Mouse (Mus musculus) liver, postnatal 0 days (tissue): ENCODE data around the gene Tm9sf2. TPM values are rescaled to one million over a fixed set of nuclear protein-coding genes. Genes with fewer than 3 reads are reported as not detected.

ENCODE experiments used
- ATAC-seq: fragments of 200-750 bp; cut with Nextera tagmentation; 2 replicates; pipeline ENCODE4 v1.8.0; 2017; ENCODE audit warnings: mild to moderate bottlenecking, moderate library complexity
- DNase-seq: peaks from one replicate; pipeline ENCODE4 v3.0.0-alpha.2; 2016
- H3K27ac ChIP-seq: fragments of 300-500 bp; sonication (generic); 2 replicates; pipeline ENCODE4 v1.5.1; 2014; ENCODE audit warnings: antibody characterized with exemption, moderate library complexity, mild to moderate bottlenecking, low read depth
- H3K27me3 ChIP-seq: fragments of 300-500 bp; sonication (generic); 2 replicates; pipeline ENCODE4 v1.6.1; 2014; ENCODE audit warnings: low read length, control low read depth, mixed read lengths; ENCODE audit not compliant: insufficient read depth
- H3K36me3 ChIP-seq: fragments of 300-500 bp; sonication (generic); replicated peaks from 2 replicates; pipeline ENCODE4 v1.6.1; 2014; ENCODE audit warnings: mild to moderate bottlenecking, control low read depth, low read length, moderate library complexity, mixed read lengths; ENCODE audit not compliant: insufficient read depth
- H3K4me1 ChIP-seq: fragments of 300-500 bp; sonication (generic); 2 replicates; pipeline ENCODE4 v1.6.1; 2014; ENCODE audit warnings: antibody characterized with exemption, mild to moderate bottlenecking, control low read depth; ENCODE audit not compliant: insufficient read depth
- H3K4me2 ChIP-seq: fragments of 300-500 bp; sonication (generic); 2 replicates; pipeline ENCODE4 v1.6.1; 2014; ENCODE audit warnings: low read depth, mild to moderate bottlenecking, low read length, moderate library complexity, mixed read lengths
- H3K4me3 ChIP-seq: fragments of 300-500 bp; sonication (generic); 2 replicates; pipeline ENCODE4 v1.5.1; 2014; ENCODE audit warnings: low read depth, low read length
- H3K9ac ChIP-seq: fragments of 300-500 bp; sonication (generic); replicated peaks from 2 replicates; pipeline ENCODE4 v1.6.1; 2014; ENCODE audit warnings: mild to moderate bottlenecking, moderate library complexity
- H3K9me3 ChIP-seq: fragments of 300-500 bp; sonication (generic); 2 replicates; pipeline ENCODE4 v1.6.1; 2016; ENCODE audit warnings: mild to moderate bottlenecking, control low read depth, low read length, mixed read lengths
- CTCF ChIP-seq: sonication (generic); IDR thresholded peaks from 2 replicates; pipeline ENCODE4 v1.5.1; 2016; ENCODE audit warnings: antibody characterized with exemption, low read depth
- EP300 ChIP-seq: IDR thresholded peaks from 2 replicates; pipeline ENCODE4 v1.6.1; 2016; ENCODE audit warnings: antibody characterized with exemption, low read depth, mild to moderate bottlenecking
- WGBS: fragments of 180-500 bp; shearing (Covaris S2); extraction: QIAGEN DNeasy Blood & Tissue Kit; methylation state at CpG from one replicate; pipeline ENCODE4 v1.1.7; 2014; ENCODE audit not compliant: insufficient replicate concordance; 5-methylcytosine and 5-hydroxymethylcytosine counted together
- polyA plus RNA-seq: library from polyadenylated mRNA; unstranded; fragments of >200 nt; fragmentation: Nextera tagmentation; extraction: Ambion mirVana; gene quantifications from 2 replicates; pipeline ENCODE4 v1.2.1, GENCODE M21; 2015

The Tm9sf2 gene
- polyA plus RNA-seq, 1 experiment from 2014 or later, result 107 TPM

DNA sequence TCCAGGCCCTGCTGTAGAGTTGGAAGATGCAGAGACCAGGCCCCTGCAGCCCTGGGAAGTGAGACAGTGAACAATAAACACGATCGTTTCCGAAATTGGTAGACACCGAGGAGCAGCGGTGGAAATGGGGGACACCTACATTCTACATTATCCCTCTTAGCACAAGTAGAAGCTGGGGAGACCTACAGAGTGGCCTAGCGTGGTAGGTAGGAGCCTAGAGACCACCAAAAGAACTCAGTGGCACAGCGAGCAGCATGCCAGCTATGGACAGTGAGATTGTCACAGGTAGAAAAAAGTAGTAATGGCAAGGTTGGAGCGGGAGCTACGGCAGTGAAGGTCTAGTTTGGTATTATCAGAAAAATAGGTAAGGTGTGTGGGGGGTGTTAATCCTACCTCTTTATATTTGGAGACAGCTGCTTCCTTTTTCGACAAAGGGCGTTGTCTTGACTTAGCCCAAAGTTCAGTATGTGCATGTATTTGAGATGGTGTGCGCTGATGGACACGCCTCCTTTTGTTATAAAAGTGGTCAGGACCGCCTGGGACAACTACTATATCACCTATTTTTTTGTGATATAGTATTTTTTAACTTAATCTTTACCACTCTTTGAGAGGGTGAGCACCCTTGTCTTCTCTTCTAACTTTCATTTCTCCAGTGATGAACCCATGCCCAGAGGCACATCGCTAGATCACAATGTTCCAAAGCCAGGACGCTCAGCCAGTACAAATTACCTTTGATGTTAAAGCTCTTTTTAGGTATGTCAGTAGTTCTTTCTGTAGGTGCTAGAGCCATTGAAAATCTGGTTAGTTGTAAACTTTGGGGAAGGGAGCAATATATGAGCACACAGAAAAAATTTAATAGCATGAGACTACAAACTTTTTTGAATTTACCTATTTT lies 1.2 kb upstream of the Tm9sf2 start:
- Histone ChIP-seq H3K4me2 (peak overlapping the region; percentile 93), H3K27me3 (no peaks in the 10 kb centered on the region), H3K36me3 (peaks cover 2% of the 10 kb centered on the region; the same call in 1 of the 2 replicates), H3K4me3 (peak overlapping the region; percentile 99), H3K27ac (peak overlapping the region; percentile 99), H3K9me3 (no peaks in the 10 kb centered on the region), H3K4me1 (peaks cover 31% of the 10 kb centered on the region), H3K9ac (peak overlapping the region; percentile 99)
- 66% methylated on average over 16 of the region's 16 CpGs for WGBS
- TF ChIP-seq EP300 (no peak), CTCF (no peak)
- ATAC-seq (no peak), DNase-seq (no peak)

DNA sequence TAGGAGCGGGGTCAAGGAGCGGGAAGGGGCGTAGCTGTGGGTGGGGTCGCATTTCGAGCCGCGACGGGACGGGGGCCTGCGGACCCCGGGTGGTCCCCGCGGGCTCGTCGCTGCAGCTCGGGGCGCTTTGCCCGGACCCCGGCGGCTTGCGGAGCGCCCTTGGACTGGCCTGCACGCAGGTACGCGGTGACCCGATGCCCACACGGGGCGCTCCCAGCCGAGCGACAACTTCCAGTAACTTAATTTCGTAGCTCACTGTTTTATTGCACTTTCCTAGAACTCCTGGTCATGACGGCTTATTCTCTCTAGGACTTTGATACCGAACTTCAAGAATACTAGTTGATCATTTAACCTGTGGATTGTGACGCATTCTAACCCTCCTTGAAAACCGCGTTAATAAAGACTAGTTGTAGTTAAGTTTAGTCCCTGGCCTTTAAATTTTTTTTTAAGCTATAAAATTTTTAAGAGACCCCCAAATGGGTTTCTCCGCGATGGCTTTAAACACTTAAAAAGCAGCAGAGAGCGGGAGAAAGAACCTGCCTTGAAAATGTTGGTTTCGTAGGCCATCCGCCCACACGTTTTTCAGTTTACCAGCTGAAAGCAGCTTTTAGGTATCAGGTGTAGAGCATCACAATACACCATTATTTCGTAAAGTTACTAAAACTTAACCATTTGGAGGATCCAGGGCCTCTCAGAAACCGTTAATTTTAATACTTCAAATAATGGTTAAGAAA lies 810 bp downstream of the Tm9sf2 start:
- H3K36me3 ChIP-seq, result peaks cover 8% of the 10 kb centered on the region; the same call in 1 of the 2 replicates
- H3K9me3 ChIP-seq, result no peaks in the 10 kb centered on the region
- peak overlapping the region; percentile 93 for H3K4me2 ChIP-seq
- peak overlapping the region; percentile 99 for H3K4me3 ChIP-seq
- WGBS, result 3% methylated on average over 42 of the region's 44 CpGs
- TF ChIP-seq EP300 (no peak), CTCF (peak; percentile 40)
- no peaks in the 10 kb centered on the region for H3K27me3 ChIP-seq
- peak overlapping the region; percentile 99 for H3K27ac ChIP-seq
- peak overlapping the region; percentile 99 for H3K9ac ChIP-seq
- DNase-seq (peak; percentile 68), ATAC-seq (peak; percentile 26)
- peaks cover 34% of the 10 kb centered on the region for H3K4me1 ChIP-seq

DNA sequence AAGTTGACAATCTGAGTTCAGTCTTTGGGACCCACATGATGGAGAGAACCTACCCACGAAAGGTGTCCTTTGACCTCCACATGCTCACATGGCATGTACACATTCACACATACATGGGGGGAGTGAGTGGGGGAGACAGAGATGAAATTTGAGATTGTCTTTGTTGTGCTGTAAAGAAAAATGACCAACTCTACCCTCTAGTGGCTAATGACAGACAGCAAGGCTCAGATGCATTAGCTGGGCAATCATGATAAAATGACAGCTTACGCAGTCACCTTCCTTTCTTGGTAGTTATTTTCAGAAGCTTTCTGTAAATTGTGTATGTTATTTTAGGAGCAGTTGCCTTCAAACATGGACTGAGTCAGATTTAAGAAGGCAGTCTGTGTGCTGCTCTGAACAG lies 4.8 kb downstream of the Tm9sf2 start:
- no peaks in the 10 kb centered on the region for H3K27me3 ChIP-seq
- DNase-seq (no peak), ATAC-seq (no peak)
- H3K4me1 ChIP-seq, result peaks cover 19% of the 10 kb centered on the region; the same call in 1 of the 2 replicates
- TF ChIP-seq CTCF (peak; percentile 52), EP300 (no peak)
- no peak overlapping the region for H3K27ac ChIP-seq
- H3K4me3 ChIP-seq, result no peak overlapping the region
- no peak overlapping the region for H3K9ac ChIP-seq
- H3K36me3 ChIP-seq, result peaks cover 18% of the 10 kb centered on the region
- WGBS, result 85% methylated on average over 2 of the region's 2 CpGs
- H3K9me3 ChIP-seq, result no peaks in the 10 kb centered on the region
- H3K4me2 ChIP-seq, result no peak overlapping the region

DNA sequence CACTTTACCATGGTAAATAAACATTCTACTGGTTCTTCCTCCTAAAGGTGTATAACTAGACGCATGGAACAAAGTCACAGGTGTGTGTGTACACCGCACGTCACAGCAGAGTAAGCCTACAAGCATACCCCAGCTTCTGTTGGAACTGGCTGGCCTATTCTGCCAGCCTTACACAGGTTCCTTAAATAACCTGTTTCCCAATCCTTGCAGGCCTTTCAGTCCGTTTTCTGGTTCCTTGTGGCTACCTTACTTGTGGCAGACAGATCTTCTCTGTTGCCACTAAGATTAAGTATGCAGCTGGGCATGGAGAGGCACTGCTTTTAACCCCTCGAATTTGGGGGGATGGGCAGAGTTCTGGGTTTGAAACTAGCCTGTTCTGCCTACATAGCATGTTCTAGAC lies 5.5 kb downstream of the Tm9sf2 start:
- DNase-seq (peak; percentile 11), ATAC-seq (no peak)
- no peak overlapping the region for H3K4me3 ChIP-seq
- H3K4me2 ChIP-seq, result no peak overlapping the region
- H3K36me3 ChIP-seq, result peaks cover 18% of the 10 kb centered on the region
- H3K9ac ChIP-seq, result no peak overlapping the region
- no peaks in the 10 kb centered on the region for H3K9me3 ChIP-seq
- peaks cover 19% of the 10 kb centered on the region; the same call in 1 of the 2 replicates for H3K4me1 ChIP-seq
- WGBS, result 65% methylated on average over 5 of the region's 5 CpGs
- no peaks in the 10 kb centered on the region for H3K27me3 ChIP-seq
- H3K27ac ChIP-seq, result no peak overlapping the region
- TF ChIP-seq CTCF, result no peak
- no peak for TF ChIP-seq EP300

DNA sequence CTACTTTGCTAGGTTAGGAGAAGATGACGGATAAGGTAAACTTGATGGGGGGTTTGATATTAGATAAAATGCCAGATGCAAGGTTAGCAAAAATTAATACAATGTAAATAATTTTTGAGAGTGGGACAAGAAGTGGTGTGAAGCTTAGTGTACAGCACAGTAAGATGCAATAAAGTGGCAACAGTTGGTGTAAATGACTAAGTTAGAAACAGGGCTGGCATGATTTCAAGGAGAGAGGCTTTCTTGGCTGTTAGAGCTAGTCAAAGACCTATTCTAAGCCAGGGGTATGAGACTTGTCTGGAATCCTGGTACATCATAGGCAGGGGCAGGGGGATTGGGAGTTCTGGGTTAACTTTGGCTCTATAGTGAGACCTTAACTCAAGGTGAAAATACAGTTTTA lies 9.4 kb downstream of the Tm9sf2 start:
- no peak overlapping the region for H3K4me3 ChIP-seq
- no peak for ATAC-seq
- H3K9ac ChIP-seq, result no peak overlapping the region
- H3K27me3 ChIP-seq, result no peaks in the 10 kb centered on the region
- no peaks in the 10 kb centered on the region for H3K4me1 ChIP-seq
- peaks cover 16% of the 10 kb centered on the region for H3K36me3 ChIP-seq
- no peak for DNase-seq
- no peak overlapping the region for H3K4me2 ChIP-seq
- 95% methylated on average over 1 of the region's 1 CpGs for WGBS
- H3K9me3 ChIP-seq, result no peaks in the 10 kb centered on the region
- TF ChIP-seq EP300 (no peak), CTCF (no peak)
- no peak overlapping the region for H3K27ac ChIP-seq

DNA sequence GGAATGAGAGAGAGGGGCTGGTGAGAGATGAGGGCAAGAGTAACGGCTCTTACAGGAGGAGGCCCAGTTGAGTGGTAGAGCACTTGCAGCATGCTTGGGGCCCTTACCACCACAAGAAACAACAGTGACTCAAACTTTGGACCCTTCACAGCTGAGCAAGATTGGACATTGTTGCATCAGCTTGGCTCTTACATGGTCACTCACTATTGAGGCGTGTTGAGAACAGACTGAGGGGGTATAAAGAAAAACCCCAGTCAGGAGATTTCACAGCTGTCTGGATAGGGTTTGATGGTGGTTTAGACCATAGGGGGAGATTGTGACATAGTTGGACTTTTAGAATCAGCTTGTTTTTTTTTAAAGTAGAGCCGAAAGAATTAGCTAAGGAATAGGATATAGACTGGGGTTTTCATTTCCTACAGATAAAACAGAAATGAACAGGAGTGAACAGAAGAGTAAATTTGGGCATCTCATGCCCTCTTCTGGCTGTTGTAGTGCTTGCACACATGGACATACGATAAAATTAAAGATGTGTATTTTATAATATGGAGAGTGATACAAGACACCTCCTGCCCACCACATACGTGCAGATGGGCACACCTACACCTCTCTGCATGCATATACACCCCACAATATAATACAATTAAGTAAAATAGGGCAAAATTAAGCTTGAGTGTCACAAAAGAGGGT lies 23.4 kb downstream of the Tm9sf2 start:
- 64% methylated on average over 5 of the region's 5 CpGs for WGBS
- DNase-seq, result no peak
- Histone ChIP-seq H3K9ac (no peak overlapping the region), H3K4me1 (peaks cover 3% of the 10 kb centered on the region; the same call in 1 of the 2 replicates), H3K4me2 (no peak overlapping the region), H3K27me3 (no peaks in the 10 kb centered on the region), H3K4me3 (no peak overlapping the region), H3K36me3 (peaks cover 34% of the 10 kb centered on the region), H3K9me3 (no peaks in the 10 kb centered on the region), H3K27ac (no peak overlapping the region)
- TF ChIP-seq CTCF, result peak; percentile 55
- no peak for TF ChIP-seq EP300
- ATAC-seq, result peak; percentile 84
